Mouse (Mus musculus): ENCODE results near the gene Mroh7. TPM values are rescaled to one million over a fixed set of nuclear protein-coding genes. Genes with fewer than 3 reads are reported as not detected.
A peak's percentile ranks its signal among the peaks of the same experiment; 100 is the strongest.
"Not testable (repeated sequence)": the region's sequence is repeated elsewhere in the genome, so short reads cannot be mapped to it uniquely, and the experiment has no call there.

Gene Mroh7
- 3.2 and 3.8 TPM in 2 replicates for polyA plus RNA-seq (2012; rRNA removed)

- TF ChIP-seq CTCF (IDR thresholded peaks at IDR 0.05; ENCODE audit: borderline replicate concordance, insufficient read depth, low read depth, low read length) (no peak), POLR2A (IDR thresholded peaks at IDR 0.05; ENCODE audit: borderline replicate concordance, insufficient read depth, low read length) (no peak)
- no peaks in the 10 kb centered on the region for H3K27me3 ChIP-seq (ENCODE audit: control insufficient read depth, insufficient read depth, low read length)
- H3K27ac ChIP-seq (ENCODE audit: insufficient read depth, low read length) = no peak within 1 kb of the TSS
- H3K4me1 ChIP-seq (ENCODE audit: control insufficient read depth, insufficient read depth, low read length) = no peaks in the 10 kb centered on the region
- WGBS = 72% methylated on average over 7 of the region's 7 CpGs
- no peak within 1 kb of the TSS for H3K4me3 ChIP-seq (replicated peaks; ENCODE audit: insufficient read depth, low read depth, low read length)
- no peak for DNase-seq
Observed at GRCm38 (mm10) chr4:106730814-106731213, at the start of gene Mroh7. Gene Mroh7, minus strand, starts transcription at chr4:106730925.

- peak overlapping the region; percentile 16; the same call in 1 of the 2 replicates for H3K27ac ChIP-seq (ENCODE audit: insufficient read depth, low read length)
- no peak overlapping the region for H3K4me3 ChIP-seq (replicated peaks; ENCODE audit: insufficient read depth, low read depth, low read length)
- peaks cover 15% of the 10 kb centered on the region for H3K4me1 ChIP-seq (ENCODE audit: control insufficient read depth, insufficient read depth, low read length)
- peak; percentile 25 to 36 for DNase-seq
- WGBS = 65% methylated on average over 3 of the region's 3 CpGs
- TF ChIP-seq CTCF (IDR thresholded peaks at IDR 0.05; ENCODE audit: borderline replicate concordance, insufficient read depth, low read depth, low read length) (no peak), POLR2A (IDR thresholded peaks at IDR 0.05; ENCODE audit: borderline replicate concordance, insufficient read depth, low read length) (no peak)
- H3K27me3 ChIP-seq (ENCODE audit: control insufficient read depth, insufficient read depth, low read length) = no peaks in the 10 kb centered on the region
Observed at GRCm38 (mm10) chr4:106780045-106780444, 49.3 kb upstream of the Mroh7 start.

- peak; percentile 88 to 93 for DNase-seq
- H3K4me1 ChIP-seq (ENCODE audit: control insufficient read depth, insufficient read depth, low read length) = peaks cover 14% of the 10 kb centered on the region
- WGBS = 15% methylated on average over 5 of the region's 5 CpGs
- H3K27me3 ChIP-seq (ENCODE audit: control insufficient read depth, insufficient read depth, low read length) = no peaks in the 10 kb centered on the region
- H3K4me3 ChIP-seq (replicated peaks; ENCODE audit: insufficient read depth, low read depth, low read length) = no peak overlapping the region
- peak overlapping the region; percentile 23; the same call in 1 of the 2 replicates for H3K27ac ChIP-seq (ENCODE audit: insufficient read depth, low read length)
- TF ChIP-seq POLR2A (IDR thresholded peaks at IDR 0.05; ENCODE audit: borderline replicate concordance, insufficient read depth, low read length) = no peak
- TF ChIP-seq CTCF (IDR thresholded peaks at IDR 0.05; ENCODE audit: borderline replicate concordance, insufficient read depth, low read depth, low read length) = no peak
Observed at GRCm38 (mm10) chr4:106778116-106778788, 47.5 kb upstream of the Mroh7 start.

GRCm38 (mm10) chr4:106776998-106777397, 46.3 kb upstream of the Mroh7 start:
- 47% methylated on average over 3 of the region's 3 CpGs for WGBS
- no peak overlapping the region for H3K27ac ChIP-seq (ENCODE audit: insufficient read depth, low read length)
- H3K4me3 ChIP-seq (replicated peaks; ENCODE audit: insufficient read depth, low read depth, low read length) = no peak overlapping the region
- peak; percentile 29 to 39 for DNase-seq
- TF ChIP-seq POLR2A (IDR thresholded peaks at IDR 0.05; ENCODE audit: borderline replicate concordance, insufficient read depth, low read length) = no peak
- no peak for TF ChIP-seq CTCF (IDR thresholded peaks at IDR 0.05; ENCODE audit: borderline replicate concordance, insufficient read depth, low read depth, low read length)
- H3K27me3 ChIP-seq (ENCODE audit: control insufficient read depth, insufficient read depth, low read length) = no peaks in the 10 kb centered on the region
- H3K4me1 ChIP-seq (ENCODE audit: control insufficient read depth, insufficient read depth, low read length) = peaks cover 14% of the 10 kb centered on the region

- H3K4me1 ChIP-seq (ENCODE audit: control insufficient read depth, insufficient read depth, low read length) = peaks cover 14% of the 10 kb centered on the region
- not testable (repeated sequence) for H3K4me3 ChIP-seq (replicated peaks; ENCODE audit: insufficient read depth, low read depth, low read length); DNase-seq; H3K27me3 ChIP-seq (ENCODE audit: control insufficient read depth, insufficient read depth, low read length); H3K27ac ChIP-seq (ENCODE audit: insufficient read depth, low read length)
- WGBS = 93% methylated on average over 6 of the region's 6 CpGs
Observed at GRCm38 (mm10) chr4:106775767-106776166, 45.0 kb upstream of the Mroh7 start.

- WGBS = 85% methylated on average over 1 of the region's 1 CpGs
- DNase-seq = no peak
Observed at GRCm38 (mm10) chr4:106772558-106772957, 41.8 kb upstream of the Mroh7 start.

GRCm38 (mm10) chr4:106769306-106769705, 38.6 kb upstream of the Mroh7 start:
- TF ChIP-seq POLR2A (IDR thresholded peaks at IDR 0.05; ENCODE audit: borderline replicate concordance, insufficient read depth, low read length) (no peak), CTCF (IDR thresholded peaks at IDR 0.05; ENCODE audit: borderline replicate concordance, insufficient read depth, low read depth, low read length) (no peak)
- no peaks in the 10 kb centered on the region for H3K4me1 ChIP-seq (ENCODE audit: control insufficient read depth, insufficient read depth, low read length)
- no peaks in the 10 kb centered on the region for H3K27me3 ChIP-seq (ENCODE audit: control insufficient read depth, insufficient read depth, low read length)
- DNase-seq = no peak
- H3K4me3 ChIP-seq (replicated peaks; ENCODE audit: insufficient read depth, low read depth, low read length) = no peak overlapping the region
- WGBS = 83% methylated on average over 2 of the region's 2 CpGs
- H3K27ac ChIP-seq (ENCODE audit: insufficient read depth, low read length) = no peak overlapping the region

More at GRCm38 (mm10) chr4:106772558-106772957, 41.8 kb upstream of the Mroh7 start:
- H3K27me3 ChIP-seq (ENCODE audit: control insufficient read depth, insufficient read depth, low read length) = no peaks in the 10 kb centered on the region
- no peak overlapping the region for H3K27ac ChIP-seq (ENCODE audit: insufficient read depth, low read length)
- H3K4me3 ChIP-seq (replicated peaks; ENCODE audit: insufficient read depth, low read depth, low read length) = no peak overlapping the region
- TF ChIP-seq CTCF (IDR thresholded peaks at IDR 0.05; ENCODE audit: borderline replicate concordance, insufficient read depth, low read depth, low read length) (no peak), POLR2A (IDR thresholded peaks at IDR 0.05; ENCODE audit: borderline replicate concordance, insufficient read depth, low read length) (no peak)
- H3K4me1 ChIP-seq (ENCODE audit: control insufficient read depth, insufficient read depth, low read length) = peaks cover 3% of the 10 kb centered on the region; the same call in 1 of the 2 replicates

GRCm38 (mm10) chr4:106764166-106764565, 33.4 kb upstream of the Mroh7 start:
- no peak for TF ChIP-seq CTCF (IDR thresholded peaks at IDR 0.05; ENCODE audit: borderline replicate concordance, insufficient read depth, low read depth, low read length)
- no peak for TF ChIP-seq POLR2A (IDR thresholded peaks at IDR 0.05; ENCODE audit: borderline replicate concordance, insufficient read depth, low read length)
- no peaks in the 10 kb centered on the region for H3K27me3 ChIP-seq (ENCODE audit: control insufficient read depth, insufficient read depth, low read length)
- DNase-seq = no peak
- H3K4me3 ChIP-seq (replicated peaks; ENCODE audit: insufficient read depth, low read depth, low read length) = no peak overlapping the region
- WGBS = 63% methylated on average over 7 of the region's 7 CpGs
- no peak overlapping the region for H3K27ac ChIP-seq (ENCODE audit: insufficient read depth, low read length)
- H3K4me1 ChIP-seq (ENCODE audit: control insufficient read depth, insufficient read depth, low read length) = no peaks in the 10 kb centered on the region
